Mouse (Mus musculus): ENCODE measurements around the gene Gm45062.
A peak's percentile ranks its signal among the peaks of the same experiment; 100 is the strongest.
"Not testable (repeated sequence)": the region's sequence is repeated elsewhere in the genome, so short reads cannot be mapped to it uniquely, and the experiment has no call there.

Gm45062 gene

DNA sequence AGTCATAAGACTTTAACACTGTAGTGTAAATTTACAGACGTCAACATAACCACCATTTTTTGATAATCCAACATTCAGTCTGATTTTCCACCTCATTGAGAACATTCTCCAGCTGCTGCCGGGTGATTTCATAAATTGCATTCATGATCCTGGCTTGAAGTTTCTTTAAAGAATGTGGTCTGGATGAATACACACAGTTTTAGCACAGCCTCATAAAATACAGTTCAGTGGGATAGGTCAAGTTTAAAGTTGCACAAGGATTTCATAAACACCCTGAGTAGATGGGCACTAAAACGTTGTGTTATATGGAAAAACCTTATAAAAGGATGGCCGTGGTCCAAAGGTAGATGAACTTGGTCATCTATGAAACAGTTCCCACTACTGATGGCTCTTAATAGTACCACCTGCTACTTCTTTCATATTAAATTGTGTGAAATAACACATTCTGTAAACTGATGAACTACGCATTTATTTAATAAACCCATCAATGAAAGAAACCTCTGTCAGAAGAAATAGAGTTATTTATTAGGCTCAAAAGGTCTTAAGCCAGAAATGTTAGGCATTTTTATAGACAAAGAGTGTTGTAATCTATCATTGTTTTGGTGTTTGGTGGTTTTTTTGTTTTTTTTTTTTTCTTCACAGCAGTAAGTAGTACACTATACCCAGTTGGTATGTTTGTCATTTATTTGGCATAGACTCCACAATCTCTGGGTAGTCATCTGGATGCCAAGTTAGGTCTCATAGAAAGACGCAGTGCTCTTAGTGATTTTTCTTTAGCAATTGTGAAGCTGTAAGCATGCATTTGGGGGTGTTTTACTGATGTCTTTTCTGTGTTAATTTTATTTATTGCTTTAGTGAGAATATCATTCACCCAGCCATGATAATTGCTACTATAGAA lies 48.9 kb downstream of the Gm45062 start:
- DNase-seq (ENCODE audit: extremely low read depth, insufficient read length, low spot score) = no peak

DNA sequence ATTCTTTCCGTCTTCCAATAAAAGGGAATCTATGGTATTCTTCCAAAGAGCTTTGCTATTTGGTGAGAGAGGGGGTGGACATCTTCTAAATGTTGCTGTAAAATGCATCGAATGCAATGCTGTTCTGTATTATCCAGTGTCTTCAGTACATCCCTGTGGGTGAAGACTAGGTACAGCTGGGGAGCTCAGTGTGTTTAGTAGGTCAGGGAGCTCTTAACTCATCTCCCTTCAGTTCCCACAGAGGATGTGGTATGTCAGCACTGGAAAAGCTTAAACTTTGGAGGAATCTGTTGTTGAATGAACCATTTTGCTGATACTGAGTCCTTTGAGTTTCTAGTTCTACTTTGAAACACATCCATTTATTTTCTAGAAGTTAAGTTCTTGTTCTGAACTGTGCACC lies 53.3 kb downstream of the Gm45062 start:
- no peak for DNase-seq (ENCODE audit: extremely low read depth, insufficient read length, low spot score)

GRCm38 (mm10) chr6:8316201-8316600 lies 57.0 kb downstream of the Gm45062 start:
- no peak for DNase-seq (ENCODE audit: extremely low read depth, insufficient read length, low spot score)

DNA sequence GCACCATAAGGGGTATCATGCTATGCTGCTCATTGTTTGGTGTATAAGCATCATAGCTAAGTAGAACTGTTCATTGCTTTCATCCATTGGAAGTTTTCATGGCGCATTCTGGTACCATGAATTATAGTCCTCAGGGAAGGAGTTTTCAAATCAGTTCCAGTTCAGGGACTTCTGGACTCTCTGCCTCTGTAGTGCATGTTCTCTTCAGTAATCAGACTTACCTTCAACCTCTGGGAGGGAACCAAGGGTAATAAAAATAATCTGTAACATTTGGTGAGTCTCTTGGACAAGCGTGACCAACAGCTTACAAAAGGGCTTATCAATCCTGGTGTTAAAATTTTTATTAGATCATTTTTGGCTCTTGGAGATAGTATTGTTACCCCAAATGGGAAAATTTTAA lies 60.3 kb downstream of the Gm45062 start:
- DNase-seq (ENCODE audit: extremely low read depth, insufficient read length, low spot score) = no peak

DNA sequence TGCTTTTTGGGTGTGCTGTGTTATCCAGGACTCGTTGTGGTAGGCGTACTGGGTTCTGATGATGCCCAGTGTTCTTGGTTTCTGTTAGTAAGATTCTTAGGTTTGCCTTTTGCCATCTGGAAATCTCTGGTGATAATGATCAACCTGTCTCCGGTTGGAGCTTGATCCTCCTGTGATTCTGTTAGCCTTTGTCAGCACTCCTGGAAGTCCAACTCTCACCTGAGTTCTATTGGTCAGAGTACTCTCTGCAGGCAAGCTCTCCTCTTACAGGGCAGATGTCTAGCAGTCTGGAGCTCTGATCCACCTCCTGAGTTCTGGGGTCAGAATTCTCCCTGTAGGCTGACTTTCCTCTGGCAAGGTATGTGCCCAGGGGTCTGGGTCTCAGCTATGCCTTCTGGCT lies 72.2 kb downstream of the Gm45062 start:
- not testable (repeated sequence) for DNase-seq (ENCODE audit: extremely low read depth, insufficient read length, low spot score)

GRCm38 (mm10) chr6:8333380-8333779 lies 74.1 kb downstream of the Gm45062 start:
- DNase-seq (ENCODE audit: extremely low read depth, insufficient read length, low spot score) = no peak

DNA sequence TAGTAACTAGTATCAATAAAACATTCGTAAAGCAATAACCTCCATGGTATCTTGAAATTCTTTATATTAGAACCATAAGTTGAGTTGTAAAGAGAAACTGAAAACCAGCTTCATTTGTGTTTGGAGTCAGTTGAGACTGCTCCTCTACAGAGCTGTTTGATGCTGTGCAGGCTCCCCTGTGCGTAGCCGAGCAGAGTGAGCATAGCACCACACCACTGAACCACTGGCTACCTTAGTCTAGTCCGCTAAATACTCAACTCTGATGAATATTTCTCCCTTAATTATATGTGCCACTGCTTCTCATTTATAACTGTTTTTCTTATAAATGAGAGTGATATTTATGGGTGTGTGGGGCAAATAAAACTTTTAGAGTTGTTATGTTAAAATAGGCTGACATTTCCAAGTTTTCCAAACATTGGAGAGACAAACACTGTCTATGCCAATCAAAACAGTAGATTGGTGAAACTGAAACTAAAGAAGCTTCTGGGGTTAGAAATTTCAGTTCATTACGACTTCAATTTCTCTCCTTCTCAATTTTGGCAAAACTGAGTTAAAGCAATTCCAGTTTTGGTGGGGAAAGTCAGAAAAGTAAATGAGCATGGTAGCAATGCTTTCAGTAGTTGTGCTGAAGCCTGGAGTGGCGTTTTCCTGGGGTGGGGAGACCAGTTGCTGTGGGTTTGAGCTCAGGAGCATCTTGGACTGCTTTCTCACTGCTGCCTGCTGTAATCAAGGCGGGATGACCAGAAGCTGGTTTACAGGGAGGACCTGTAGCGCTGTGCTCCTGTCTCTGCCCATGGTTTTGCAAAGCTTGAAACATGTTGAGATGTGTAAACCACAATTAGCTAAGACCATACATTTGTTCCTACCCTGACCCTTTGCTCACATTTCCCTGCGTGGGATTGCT lies 77.5 kb downstream of the Gm45062 start:
- no peak for DNase-seq (ENCODE audit: extremely low read depth, insufficient read length, low spot score)

GRCm38 (mm10) chr6:8339453-8339852 lies 80.2 kb downstream of the Gm45062 start:
- no peak for DNase-seq (ENCODE audit: extremely low read depth, insufficient read length, low spot score)

GRCm38 (mm10) chr6:8343271-8343670 lies 84.0 kb downstream of the Gm45062 start:
- no peak for DNase-seq (ENCODE audit: extremely low read depth, insufficient read length, low spot score)

- DNase-seq (ENCODE audit: extremely low read depth, insufficient read length, low spot score) = peak; percentile 66
Observed at GRCm38 (mm10) chr6:8345219-8345856, 86.1 kb downstream of the Gm45062 start.

DNA sequence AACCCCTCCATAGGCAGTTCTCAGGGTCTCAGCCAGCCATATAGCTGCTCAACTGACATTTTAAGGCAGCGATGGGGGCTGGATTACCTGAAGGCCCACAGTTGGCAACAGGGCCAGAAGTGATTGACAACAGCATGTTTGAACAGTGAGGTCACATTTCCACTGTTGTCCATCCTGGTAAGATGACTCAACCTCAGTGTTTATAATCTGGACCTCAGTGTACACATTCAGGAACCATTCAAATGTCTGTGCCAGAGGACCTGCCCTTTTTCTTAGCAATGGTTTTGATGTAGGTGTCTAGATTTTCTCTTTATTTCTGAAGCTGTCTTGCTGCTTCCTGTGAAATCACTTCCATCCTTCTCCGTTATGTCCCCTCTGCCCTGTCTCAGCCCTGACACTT lies 87.9 kb downstream of the Gm45062 start:
- DNase-seq (ENCODE audit: extremely low read depth, insufficient read length, low spot score) = peak; percentile 62

DNA sequence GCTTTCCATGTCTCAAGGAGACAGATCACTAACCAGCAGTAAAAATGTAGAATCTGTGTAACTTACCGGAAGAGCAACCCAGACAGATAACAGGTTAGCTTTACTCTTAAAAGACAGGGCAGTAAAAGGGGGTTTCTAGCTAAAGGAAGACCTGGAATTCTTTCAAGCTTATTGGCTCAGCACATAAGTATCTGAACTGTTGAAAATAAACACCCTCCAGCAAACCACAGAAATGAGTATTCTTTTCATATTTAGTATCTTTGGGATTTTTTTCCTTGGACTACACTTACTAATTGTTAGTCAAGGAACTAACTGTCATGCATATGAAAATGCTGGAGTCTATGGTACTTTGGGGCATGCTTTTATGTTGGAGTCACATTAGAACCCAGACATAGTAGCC lies 89.1 kb downstream of the Gm45062 start:
- DNase-seq (ENCODE audit: extremely low read depth, insufficient read length, low spot score) = no peak

DNA sequence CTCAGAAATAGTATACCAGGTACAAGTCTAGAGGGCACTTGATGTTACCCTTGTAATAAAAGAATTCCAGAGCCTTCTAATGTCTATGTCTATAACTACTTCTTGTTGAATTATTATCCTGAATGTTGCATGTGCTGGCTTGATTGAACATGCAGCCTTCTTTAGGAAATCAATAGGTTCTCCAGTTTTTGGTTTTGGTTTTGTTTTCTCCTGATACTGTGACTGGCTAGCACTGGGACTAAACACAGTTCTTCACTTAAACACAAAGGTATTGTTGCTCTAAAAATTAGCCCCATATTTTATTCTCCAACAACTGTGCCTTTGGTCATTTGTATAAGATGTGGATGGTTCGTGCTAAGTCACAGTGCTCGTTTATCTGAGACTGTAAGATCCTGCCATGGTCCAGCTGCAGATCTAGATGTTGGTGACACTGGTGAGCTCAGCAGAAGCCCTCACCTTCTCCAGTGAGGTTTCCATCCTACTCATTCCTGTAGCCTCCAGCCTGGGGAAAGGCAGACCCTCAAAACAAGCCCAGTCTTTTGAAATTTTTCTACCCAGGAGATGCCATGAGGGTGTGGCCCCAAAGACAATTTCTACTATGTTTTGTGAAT lies 89.9 kb downstream of the Gm45062 start:
- DNase-seq (ENCODE audit: extremely low read depth, insufficient read length, low spot score) = no peak

- DNase-seq (ENCODE audit: extremely low read depth, insufficient read length, low spot score) = no peak
Observed at GRCm38 (mm10) chr6:8351507-8351906, 92.3 kb downstream of the Gm45062 start.

DNA sequence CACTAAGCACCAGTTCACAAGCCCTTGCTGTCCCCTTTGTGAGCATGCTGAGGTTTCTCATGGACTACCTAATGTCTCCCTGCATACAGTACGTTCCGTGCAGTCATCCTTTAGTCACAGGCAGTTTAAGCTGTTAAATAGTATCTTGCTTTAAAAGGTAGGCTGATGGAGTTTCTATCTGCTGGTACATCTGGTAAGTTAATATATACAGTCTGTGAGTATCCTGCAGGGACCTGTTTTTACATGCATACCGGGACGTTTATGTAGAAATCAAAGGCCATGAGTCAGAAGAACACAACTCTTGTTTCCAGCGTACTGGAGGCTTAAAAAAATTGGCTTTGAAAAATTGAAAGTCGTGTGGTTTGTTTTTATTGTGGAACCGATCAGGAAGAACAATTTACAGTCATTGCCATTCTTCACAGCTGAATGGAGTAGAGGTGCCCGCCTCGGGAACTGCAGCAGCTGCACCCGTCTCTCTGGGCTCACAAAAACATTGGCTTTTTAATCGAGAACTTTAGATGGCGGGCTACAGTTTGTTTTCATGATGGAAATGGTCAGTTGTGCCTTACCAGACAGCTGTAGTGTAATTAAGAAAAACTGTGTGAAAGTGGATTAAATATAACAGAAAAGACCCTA lies 93.4 kb downstream of the Gm45062 start:
- peak; percentile 46 for DNase-seq (ENCODE audit: extremely low read depth, insufficient read length, low spot score)

DNA sequence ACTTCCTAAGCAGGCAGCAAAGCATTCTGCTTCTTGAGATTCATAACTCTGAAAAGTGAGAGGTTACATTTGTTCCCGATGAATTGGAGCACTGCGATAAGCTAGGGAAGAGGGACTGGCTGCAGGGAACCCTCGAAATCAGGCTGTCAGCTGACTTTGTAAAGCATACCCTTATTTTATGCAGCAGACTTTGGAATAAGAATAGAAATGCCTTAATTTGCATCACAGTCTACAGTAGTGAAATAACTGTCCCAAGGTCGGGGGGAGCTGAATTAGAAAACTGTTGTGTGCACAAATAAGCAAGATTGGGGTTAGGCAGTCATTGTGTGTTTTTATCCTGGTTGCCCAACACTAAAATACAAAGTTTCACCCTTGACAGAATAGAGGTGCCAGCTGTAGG lies 94.2 kb downstream of the Gm45062 start:
- no peak for DNase-seq (ENCODE audit: extremely low read depth, insufficient read length, low spot score)

DNA sequence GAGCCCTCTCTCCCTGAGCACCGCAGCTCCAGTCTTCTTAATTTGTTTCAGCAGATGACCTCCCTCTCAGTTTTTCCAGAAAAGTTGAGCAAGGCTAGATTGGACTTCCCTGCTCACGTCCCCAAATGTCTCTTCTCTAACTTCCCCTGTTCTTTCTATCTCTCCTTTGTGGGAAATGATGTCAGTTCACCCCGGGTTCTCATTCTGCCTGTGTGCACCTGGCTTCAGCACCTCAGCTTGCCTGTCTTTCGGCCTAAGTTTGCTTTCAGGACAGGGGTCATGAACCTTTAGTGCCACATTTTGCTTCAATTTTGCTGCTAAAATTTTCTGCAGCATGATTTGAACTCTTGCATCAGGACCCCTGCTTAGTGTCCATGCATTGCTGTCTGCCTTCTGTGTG lies 95.6 kb downstream of the Gm45062 start:
- no peak for DNase-seq (ENCODE audit: extremely low read depth, insufficient read length, low spot score)

- no peak for DNase-seq (ENCODE audit: extremely low read depth, insufficient read length, low spot score)
Observed at GRCm38 (mm10) chr6:8358232-8358631, 99.0 kb downstream of the Gm45062 start.

DNA sequence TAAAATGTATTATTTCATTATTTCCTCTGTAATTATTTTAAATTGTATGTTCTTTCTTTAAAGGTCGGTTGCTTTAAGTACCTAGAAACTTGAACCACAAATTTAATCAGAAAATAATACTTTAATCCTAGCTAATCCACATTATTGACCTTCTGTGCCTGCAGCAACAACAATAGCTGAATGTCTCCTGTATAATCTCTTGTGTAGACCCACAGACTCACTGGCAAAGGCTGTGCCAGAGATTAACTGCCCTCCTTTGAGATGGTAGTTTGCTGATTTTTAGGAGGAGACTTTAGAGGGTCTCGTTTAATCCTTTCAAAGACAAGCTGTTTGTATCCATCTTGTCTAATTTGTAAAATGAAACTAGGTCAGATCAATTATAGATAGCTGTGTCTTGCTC lies 99.5 kb downstream of the Gm45062 start:
- no peak for DNase-seq (ENCODE audit: extremely low read depth, insufficient read length, low spot score)

- no peak for DNase-seq (ENCODE audit: extremely low read depth, insufficient read length, low spot score)
Observed at GRCm38 (mm10) chr6:8360805-8361204, 101.6 kb downstream of the Gm45062 start.
